Mouse (Mus musculus): Measurements from ENCODE around the gene Lrig1. TPM values are rescaled to one million over a fixed set of nuclear protein-coding genes. Genes with fewer than 3 reads are reported as not detected.

Gene Lrig1
- polyA plus RNA-seq, 1 experiment from 2014 or later = 10.9 TPM

- H3K4me1 ChIP-seq (ENCODE audit: control insufficient read depth, insufficient read depth, low read length) = peaks cover 55% of the 10 kb centered on the region
- H3K27me3 ChIP-seq (ENCODE audit: control insufficient read depth, insufficient read depth, low read length) = no peaks in the 10 kb centered on the region
- H3K4me2 ChIP-seq = peak overlapping the region; percentile 95
- H3K9ac ChIP-seq (ENCODE audit: low read depth, low read length) = no peak overlapping the region
- WGBS (ENCODE audit: insufficient replicate concordance) = 53% methylated on average over 9 of the region's 9 CpGs
- H3K9me3 ChIP-seq (replicated peaks; ENCODE audit: control insufficient read depth, low read length) = no peaks in the 10 kb centered on the region
- H3K4me3 ChIP-seq (ENCODE audit: low read depth, low read length) = no peak overlapping the region
- ATAC-seq (replicated peaks; ENCODE audit: insufficient number of reproducible peaks, low FRiP score, low TSS enrichment) = no peak
- H3K36me3 ChIP-seq (ENCODE audit: control insufficient read depth, insufficient read depth, low read length) = no peaks in the 10 kb centered on the region
- H3K27ac ChIP-seq (ENCODE audit: low read depth, low read length) = no peak overlapping the region
These were observed 4.6 kb downstream of the Lrig1 start for GRCm38 (mm10) chr6:94695121-94695930.

GRCm38 (mm10) chr6:94694481-94694880 lies 5.5 kb downstream of the Lrig1 start:
- Histone ChIP-seq H3K9me3 (replicated peaks; ENCODE audit: control insufficient read depth, low read length) (no peaks in the 10 kb centered on the region), H3K4me3 (ENCODE audit: low read depth, low read length) (no peak overlapping the region), H3K4me2 (no peak overlapping the region), H3K36me3 (ENCODE audit: control insufficient read depth, insufficient read depth, low read length) (no peaks in the 10 kb centered on the region), H3K27ac (ENCODE audit: low read depth, low read length) (no peak overlapping the region), H3K4me1 (ENCODE audit: control insufficient read depth, insufficient read depth, low read length) (peaks cover 60% of the 10 kb centered on the region), H3K9ac (ENCODE audit: low read depth, low read length) (no peak overlapping the region), H3K27me3 (ENCODE audit: control insufficient read depth, insufficient read depth, low read length) (no peaks in the 10 kb centered on the region)
- ATAC-seq (replicated peaks; ENCODE audit: insufficient number of reproducible peaks, low FRiP score, low TSS enrichment) = no peak
- WGBS (ENCODE audit: insufficient replicate concordance) = 22% methylated on average over 1 of the region's 1 CpGs

- Histone ChIP-seq H3K27me3 (ENCODE audit: control insufficient read depth, insufficient read depth, low read length) (no peaks in the 10 kb centered on the region), H3K27ac (ENCODE audit: low read depth, low read length) (no peak overlapping the region), H3K9ac (ENCODE audit: low read depth, low read length) (no peak overlapping the region), H3K4me2 (no peak overlapping the region), H3K4me1 (ENCODE audit: control insufficient read depth, insufficient read depth, low read length) (peaks cover 63% of the 10 kb centered on the region), H3K4me3 (ENCODE audit: low read depth, low read length) (no peak overlapping the region), H3K9me3 (replicated peaks; ENCODE audit: control insufficient read depth, low read length) (no peaks in the 10 kb centered on the region), H3K36me3 (ENCODE audit: control insufficient read depth, insufficient read depth, low read length) (no peaks in the 10 kb centered on the region)
- WGBS (ENCODE audit: insufficient replicate concordance) = 64% methylated on average over 9 of the region's 9 CpGs
- no peak for ATAC-seq (replicated peaks; ENCODE audit: insufficient number of reproducible peaks, low FRiP score, low TSS enrichment)
These were observed 6.9 kb downstream of the Lrig1 start for GRCm38 (mm10) chr6:94693091-94693490.

- WGBS (ENCODE audit: insufficient replicate concordance) = 62% methylated on average over 2 of the region's 2 CpGs
- no peaks in the 10 kb centered on the region for H3K27me3 ChIP-seq (ENCODE audit: control insufficient read depth, insufficient read depth, low read length)
- no peaks in the 10 kb centered on the region for H3K9me3 ChIP-seq (replicated peaks; ENCODE audit: control insufficient read depth, low read length)
- H3K4me2 ChIP-seq = no peak overlapping the region
- no peaks in the 10 kb centered on the region for H3K36me3 ChIP-seq (ENCODE audit: control insufficient read depth, insufficient read depth, low read length)
- H3K4me1 ChIP-seq (ENCODE audit: control insufficient read depth, insufficient read depth, low read length) = peaks cover 62% of the 10 kb centered on the region
- no peak overlapping the region for H3K4me3 ChIP-seq (ENCODE audit: low read depth, low read length)
- H3K9ac ChIP-seq (ENCODE audit: low read depth, low read length) = no peak overlapping the region
- no peak for ATAC-seq (replicated peaks; ENCODE audit: insufficient number of reproducible peaks, low FRiP score, low TSS enrichment)
- no peak overlapping the region for H3K27ac ChIP-seq (ENCODE audit: low read depth, low read length)
These were observed 8.0 kb downstream of the Lrig1 start for GRCm38 (mm10) chr6:94692003-94692402.

- no peak overlapping the region for H3K4me3 ChIP-seq (ENCODE audit: low read depth, low read length)
- no peak for ATAC-seq (replicated peaks; ENCODE audit: insufficient number of reproducible peaks, low FRiP score, low TSS enrichment)
- no peak overlapping the region for H3K27ac ChIP-seq (ENCODE audit: low read depth, low read length)
- peaks cover 62% of the 10 kb centered on the region for H3K4me1 ChIP-seq (ENCODE audit: control insufficient read depth, insufficient read depth, low read length)
- 59% methylated on average over 7 of the region's 7 CpGs for WGBS (ENCODE audit: insufficient replicate concordance)
- no peak overlapping the region for H3K4me2 ChIP-seq
- H3K36me3 ChIP-seq (ENCODE audit: control insufficient read depth, insufficient read depth, low read length) = no peaks in the 10 kb centered on the region
- H3K27me3 ChIP-seq (ENCODE audit: control insufficient read depth, insufficient read depth, low read length) = no peaks in the 10 kb centered on the region
- H3K9ac ChIP-seq (ENCODE audit: low read depth, low read length) = no peak overlapping the region
- no peaks in the 10 kb centered on the region for H3K9me3 ChIP-seq (replicated peaks; ENCODE audit: control insufficient read depth, low read length)
These were observed 9.7 kb downstream of the Lrig1 start for GRCm38 (mm10) chr6:94690247-94690646.

GRCm38 (mm10) chr6:94688722-94689121 lies 11.2 kb downstream of the Lrig1 start:
- no peak for ATAC-seq (replicated peaks; ENCODE audit: insufficient number of reproducible peaks, low FRiP score, low TSS enrichment)
- peaks cover 67% of the 10 kb centered on the region for H3K4me1 ChIP-seq (ENCODE audit: control insufficient read depth, insufficient read depth, low read length)
- H3K9me3 ChIP-seq (replicated peaks; ENCODE audit: control insufficient read depth, low read length) = no peaks in the 10 kb centered on the region
- H3K9ac ChIP-seq (ENCODE audit: low read depth, low read length) = no peak overlapping the region
- no peak overlapping the region for H3K27ac ChIP-seq (ENCODE audit: low read depth, low read length)
- no peaks in the 10 kb centered on the region for H3K36me3 ChIP-seq (ENCODE audit: control insufficient read depth, insufficient read depth, low read length)
- 64% methylated on average over 4 of the region's 4 CpGs for WGBS (ENCODE audit: insufficient replicate concordance)
- H3K27me3 ChIP-seq (ENCODE audit: control insufficient read depth, insufficient read depth, low read length) = no peaks in the 10 kb centered on the region
- no peak overlapping the region for H3K4me3 ChIP-seq (ENCODE audit: low read depth, low read length)
- H3K4me2 ChIP-seq = no peak overlapping the region

GRCm38 (mm10) chr6:94686048-94686447 lies 13.9 kb downstream of the Lrig1 start:
- Histone ChIP-seq H3K4me3 (ENCODE audit: low read depth, low read length) (no peak overlapping the region), H3K9ac (ENCODE audit: low read depth, low read length) (no peak overlapping the region), H3K4me2 (no peak overlapping the region), H3K4me1 (ENCODE audit: control insufficient read depth, insufficient read depth, low read length) (peaks cover 56% of the 10 kb centered on the region), H3K27me3 (ENCODE audit: control insufficient read depth, insufficient read depth, low read length) (no peaks in the 10 kb centered on the region), H3K27ac (ENCODE audit: low read depth, low read length) (no peak overlapping the region), H3K9me3 (replicated peaks; ENCODE audit: control insufficient read depth, low read length) (no peaks in the 10 kb centered on the region), H3K36me3 (ENCODE audit: control insufficient read depth, insufficient read depth, low read length) (no peaks in the 10 kb centered on the region)
- WGBS (ENCODE audit: insufficient replicate concordance) = 41% methylated on average over 6 of the region's 6 CpGs
- ATAC-seq (replicated peaks; ENCODE audit: insufficient number of reproducible peaks, low FRiP score, low TSS enrichment) = no peak

- Histone ChIP-seq H3K9ac (ENCODE audit: low read depth, low read length) (no peak overlapping the region), H3K27ac (ENCODE audit: low read depth, low read length) (no peak overlapping the region), H3K27me3 (ENCODE audit: control insufficient read depth, insufficient read depth, low read length) (no peaks in the 10 kb centered on the region), H3K4me1 (ENCODE audit: control insufficient read depth, insufficient read depth, low read length) (peaks cover 54% of the 10 kb centered on the region), H3K36me3 (ENCODE audit: control insufficient read depth, insufficient read depth, low read length) (no peaks in the 10 kb centered on the region), H3K4me2 (no peak overlapping the region), H3K9me3 (replicated peaks; ENCODE audit: control insufficient read depth, low read length) (no peaks in the 10 kb centered on the region), H3K4me3 (ENCODE audit: low read depth, low read length) (no peak overlapping the region)
- ATAC-seq (replicated peaks; ENCODE audit: insufficient number of reproducible peaks, low FRiP score, low TSS enrichment) = no peak
- 75% methylated on average over 6 of the region's 6 CpGs for WGBS (ENCODE audit: insufficient replicate concordance)
These were observed 14.3 kb downstream of the Lrig1 start for GRCm38 (mm10) chr6:94685611-94686010.

Measured in heart, embryonic 11.5 days (tissue).